Comparison of ENCODE assay signal across 18 mouse cellular contexts in genomic region chr5:77146459-77147170, GRCm38 (mm10). TPM values are rescaled to one million over a fixed set of nuclear protein-coding genes. Genes with fewer than 3 reads are reported as not detected.
DNase-seq lines count a peak whose midpoint lies in the region; ATAC-seq lines count a peak whose summit lies in the region.
"Had no signal": no experiment of that assay in that cellular context is flagged by ENCODE, and none has a peak within 500 bp of the region (broad histone marks: within the 10 kb centered on the region; RNA-seq: fewer than 3 reads in every experiment).

No protein-coding gene starts in this region.

- 48% methylated on average over 4 of the region's 4 CpGs for WGBS in hindbrain, embryonic 10.5 days
- WGBS in hindbrain, embryonic 14.5 days: 40% methylated on average over 4 of the region's 4 CpGs
- 33% methylated on average over 4 of the region's 4 CpGs for WGBS in liver, embryonic 16.5 days (ENCODE audit: insufficient replicate concordance)

- peak overlapping the region; percentile 23; the same call in 1 of the 2 replicates for H3K27ac ChIP-seq in hindbrain, embryonic 10.5 days
- H3K27ac ChIP-seq in hindbrain, embryonic 14.5 days: no peak overlapping the region
- H3K27ac ChIP-seq in liver, embryonic 16.5 days (ENCODE audit: low read length): no peak overlapping the region
- H3K27ac ChIP-seq: embryonic facial prominence, embryonic 12.5 days; forebrain, embryonic 15.5 days; intestine, embryonic 15.5 days; left cerebral cortex, adult 2 months; macrophage; midbrain, embryonic 15.5 days had no signal

- DNase-seq in hindbrain, embryonic 10.5 days (ENCODE audit: low spot score): no peak
- no peak for DNase-seq in hindbrain, embryonic 14.5 days (ENCODE audit: low spot score)
- DNase-seq in layer of hippocampus, adult 9-11 months: peak; percentile 52
- DNase-seq in layer of hippocampus, postnatal 25 days (ENCODE audit: extremely low spot score in 1 of 2, low spot score in 1 of 2): no peak
- peak; percentile 82 for DNase-seq in Muller cell, postnatal 12 days (ENCODE audit: inconsistent ontology term)
- no peak for DNase-seq in thymus, adult 18-20 months
- no peak for DNase-seq in lung, postnatal 10 days
- DNase-seq: cerebellum, postnatal 36 days; heart, adult 11 months; kidney, postnatal 4 days; lung, adult 2 months had no signal

- H3K9ac ChIP-seq in hindbrain, embryonic 14.5 days: no peak overlapping the region
- H3K9ac ChIP-seq in liver, embryonic 16.5 days (ENCODE audit: low read depth, low read length): no peak overlapping the region
- H3K9ac ChIP-seq: embryonic facial prominence, embryonic 12.5 days; forebrain, embryonic 15.5 days; intestine, embryonic 15.5 days; midbrain, embryonic 15.5 days had no signal

- no peaks in the 10 kb centered on the region for H3K9me3 ChIP-seq in hindbrain, embryonic 10.5 days
- no peaks in the 10 kb centered on the region for H3K9me3 ChIP-seq in hindbrain, embryonic 14.5 days (ENCODE audit: control insufficient read depth, low read length)
- no peaks in the 10 kb centered on the region for H3K9me3 ChIP-seq in liver, embryonic 16.5 days (replicated peaks; ENCODE audit: control insufficient read depth, low read length)
- H3K9me3 ChIP-seq: embryonic facial prominence, embryonic 12.5 days; forebrain, embryonic 15.5 days; intestine, embryonic 15.5 days; midbrain, embryonic 15.5 days had no signal

- H3K27me3 ChIP-seq in hindbrain, embryonic 10.5 days (ENCODE audit: insufficient read depth, poor library complexity, severe bottlenecking): no peaks in the 10 kb centered on the region
- H3K27me3 ChIP-seq in hindbrain, embryonic 14.5 days (ENCODE audit: control insufficient read depth, insufficient read depth, low read length): no peaks in the 10 kb centered on the region
- H3K27me3 ChIP-seq in liver, embryonic 16.5 days (ENCODE audit: control insufficient read depth, insufficient read depth, low read depth, low read length): no peaks in the 10 kb centered on the region
- H3K27me3 ChIP-seq: embryonic facial prominence, embryonic 12.5 days; forebrain, embryonic 15.5 days; intestine, embryonic 15.5 days; midbrain, embryonic 15.5 days had no signal

- H3K4me3 ChIP-seq in hindbrain, embryonic 10.5 days: no peak overlapping the region
- no peak overlapping the region for H3K4me3 ChIP-seq in hindbrain, embryonic 14.5 days (replicated peaks; ENCODE audit: low read length)
- no peak overlapping the region for H3K4me3 ChIP-seq in liver, embryonic 16.5 days (ENCODE audit: low read depth, low read length)
- H3K4me3 ChIP-seq: embryonic facial prominence, embryonic 12.5 days; forebrain, embryonic 15.5 days; intestine, embryonic 15.5 days; left cerebral cortex, adult 2 months; midbrain, embryonic 15.5 days had no signal

- no peak overlapping the region for H3K4me2 ChIP-seq in hindbrain, embryonic 14.5 days (replicated peaks)
- no peak overlapping the region for H3K4me2 ChIP-seq in liver, embryonic 16.5 days (ENCODE audit: low read depth, low read length)
- H3K4me2 ChIP-seq: embryonic facial prominence, embryonic 12.5 days; forebrain, embryonic 15.5 days; intestine, embryonic 15.5 days; midbrain, embryonic 15.5 days had no signal

- no peak for ATAC-seq in hindbrain, embryonic 14.5 days (ENCODE audit: low FRiP score)
- ATAC-seq in liver, embryonic 16.5 days (ENCODE audit: low read depth): peak; percentile 33
- ATAC-seq: forebrain, embryonic 15.5 days; intestine, embryonic 15.5 days; midbrain, embryonic 15.5 days had no signal

- peaks cover 8% of the 10 kb centered on the region for H3K4me1 ChIP-seq in hindbrain, embryonic 10.5 days (replicated peaks)
- H3K4me1 ChIP-seq in hindbrain, embryonic 14.5 days (replicated peaks; ENCODE audit: control insufficient read depth, insufficient read depth, low read length): no peaks in the 10 kb centered on the region
- H3K4me1 ChIP-seq in liver, embryonic 16.5 days (ENCODE audit: control insufficient read depth, low read depth, low read length): peaks cover 4% of the 10 kb centered on the region
- H3K4me1 ChIP-seq: embryonic facial prominence, embryonic 12.5 days; forebrain, embryonic 15.5 days; intestine, embryonic 15.5 days; midbrain, embryonic 15.5 days had no signal

- no peaks in the 10 kb centered on the region for H3K36me3 ChIP-seq in hindbrain, embryonic 10.5 days
- H3K36me3 ChIP-seq in hindbrain, embryonic 14.5 days (replicated peaks; ENCODE audit: control insufficient read depth, insufficient read depth): no peaks in the 10 kb centered on the region
- H3K36me3 ChIP-seq in liver, embryonic 16.5 days (ENCODE audit: control insufficient read depth, insufficient read depth): no peaks in the 10 kb centered on the region
- H3K36me3 ChIP-seq: embryonic facial prominence, embryonic 12.5 days; forebrain, embryonic 15.5 days; intestine, embryonic 15.5 days; midbrain, embryonic 15.5 days had no signal

RNA-seq across cellular contexts. Expression of gene Hopx, which starts 31.7 kb away (rescaled TPM):
- 0.20 and 0.34 TPM in 2 replicates for polyA plus RNA-seq in hindbrain, embryonic 10.5 days (2016; fragmentation: Nextera tagmentation; extraction: Ambion mirVana)
- polyA plus RNA-seq in hindbrain, embryonic 14.5 days (2014; fragmentation: Nextera tagmentation; extraction: Ambion mirVana): 8.4 and 11.3 TPM in 2 replicates
- 10 to 100 TPM; 86.3 to 89.3 TPM for total RNA-seq in layer of hippocampus, postnatal 25 days (2021)
- 0.13 and 0.25 TPM in 2 replicates for polyA plus RNA-seq in liver, embryonic 16.5 days (2015; fragmentation: Nextera tagmentation; extraction: Ambion mirVana)

Comparison
In these comparisons a context has a peak if more than half of its experiments do, and no peak if none do; other contexts are left out.
1. DNase-seq: peak in layer of hippocampus, adult 9-11 months (single experiment) and Muller cell, postnatal 12 days (single experiment); none in hindbrain, embryonic 10.5 days (single experiment), hindbrain, embryonic 14.5 days (single experiment), layer of hippocampus, postnatal 25 days (0 of 2), thymus, adult 18-20 months (0 of 2) and lung, postnatal 10 days (single experiment).